Mouse (Mus musculus) lung, postnatal 0 days (tissue): ENCODE measurements around the gene Olfr287.

Source experiments
- CTCF ChIP-seq: IDR thresholded peaks from 2 replicates; pipeline ENCODE4 v1.5.1; 2016; ENCODE audit warnings: antibody characterized with exemption, mild to moderate bottlenecking
- EP300 ChIP-seq: IDR thresholded peaks from 2 replicates; pipeline ENCODE4 v1.6.1; 2016; ENCODE audit warnings: antibody characterized with exemption, mild to moderate bottlenecking, control low read depth

DNA sequence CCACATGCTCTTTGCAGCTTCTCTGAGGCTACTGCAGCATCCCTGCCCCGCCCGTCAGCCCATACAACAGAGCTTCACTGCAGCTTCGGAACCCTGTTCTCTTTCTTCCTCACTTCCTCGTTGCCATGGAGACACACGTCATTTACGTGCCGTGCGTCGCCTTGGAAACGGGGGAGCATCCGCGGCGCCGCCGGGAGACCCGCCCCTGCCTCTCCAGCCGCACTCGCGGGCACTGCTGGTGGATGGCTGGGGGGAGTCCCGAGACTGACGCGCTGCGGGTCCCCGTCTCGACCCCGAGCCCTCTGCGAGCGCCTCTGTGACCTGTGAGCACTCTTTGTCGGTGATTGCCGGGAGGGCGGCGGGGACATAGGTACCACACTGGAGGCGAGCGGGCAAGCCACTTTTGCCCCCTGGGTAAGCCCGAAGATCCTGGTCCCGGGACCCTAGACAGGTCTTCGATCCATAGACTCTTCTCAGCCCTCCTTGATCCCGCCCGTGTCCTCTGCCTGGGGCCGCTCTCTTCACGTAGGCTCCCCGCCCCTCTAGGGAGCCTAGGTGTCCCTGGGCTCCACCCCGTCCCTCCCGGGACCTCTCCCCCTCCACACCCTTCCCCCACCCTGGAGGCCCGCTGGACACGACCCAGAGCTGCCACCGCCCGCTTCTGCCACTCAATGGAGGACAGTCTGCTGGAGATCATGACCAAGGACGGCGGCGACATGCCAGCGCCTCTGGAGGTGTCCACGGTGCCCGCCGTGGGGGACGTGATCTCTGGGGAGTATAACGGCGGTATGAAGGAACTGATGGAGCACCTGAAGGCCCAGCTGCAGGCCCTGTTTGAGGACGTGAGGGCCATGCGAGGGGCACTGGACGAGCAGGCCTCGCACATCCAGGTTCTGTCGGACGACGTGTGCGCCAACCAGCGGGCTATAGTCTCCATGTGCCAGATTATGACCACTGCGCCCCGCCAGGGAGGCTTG is 52.9 kb downstream of the Olfr287 start:
- no peak for TF ChIP-seq CTCF
- TF ChIP-seq EP300: no peak
